13 mouse cellular contexts compared by ENCODE assay signal in genomic region chr1:132011785-132012184, GRCm38 (mm10). TPM values are rescaled to one million over a fixed set of nuclear protein-coding genes. Genes with fewer than 3 reads are reported as not detected.
"Had no signal": no experiment of that assay in that cellular context is flagged by ENCODE, and none has a peak within 500 bp of the region (broad histone marks: within the 10 kb centered on the region; RNA-seq: fewer than 3 reads in every experiment).

No protein-coding gene starts in this region.

- H3K27ac ChIP-seq: limb, embryonic 15.5 days; midbrain, embryonic 15.5 days; neural tube, embryonic 13.5 days had no signal

- DNase-seq: kidney, adult 18-20 months; kidney, postnatal 14 days; layer of hippocampus, postnatal 36 days; liver, embryonic 13.5 days; lung, adult 18-20 months; lung, postnatal 36 days; right cerebral cortex, postnatal 14 days; thymus, postnatal 4 days had no signal

- H3K27me3 ChIP-seq: limb, embryonic 15.5 days; liver, embryonic 13.5 days; midbrain, embryonic 15.5 days; neural tube, embryonic 13.5 days had no signal

- H3K9ac ChIP-seq: limb, embryonic 15.5 days; liver, embryonic 13.5 days; midbrain, embryonic 15.5 days; neural tube, embryonic 13.5 days had no signal

- H3K4me3 ChIP-seq: limb, embryonic 15.5 days; liver, embryonic 13.5 days; midbrain, embryonic 15.5 days; neural tube, embryonic 13.5 days had no signal

- ATAC-seq: midbrain, embryonic 15.5 days had no signal

- H3K4me2 ChIP-seq: limb, embryonic 15.5 days; midbrain, embryonic 11.5 days; midbrain, embryonic 15.5 days; neural tube, embryonic 13.5 days had no signal

- H3K9me3 ChIP-seq: limb, embryonic 15.5 days; liver, embryonic 13.5 days; midbrain, embryonic 15.5 days; neural tube, embryonic 13.5 days had no signal

RNA-seq across cellular contexts. Expression of gene Slc45a3, which starts 49.0 kb away (rescaled TPM):
- total RNA-seq: monocyte, adult 5-6 weeks had no signal
